Mouse (Mus musculus) heart, postnatal 0 days (tissue): ENCODE measurements around the gene Helt.

ENCODE experiments used
- CTCF ChIP-seq: IDR thresholded peaks from 2 replicates; pipeline ENCODE4 v1.5.1; 2016; ENCODE audit warnings: antibody characterized with exemption, control low read depth, low read depth
- EP300 ChIP-seq: IDR thresholded peaks from 2 replicates; pipeline ENCODE4 v1.6.1; 2016; ENCODE audit warnings: antibody characterized with exemption, low read depth

DNA sequence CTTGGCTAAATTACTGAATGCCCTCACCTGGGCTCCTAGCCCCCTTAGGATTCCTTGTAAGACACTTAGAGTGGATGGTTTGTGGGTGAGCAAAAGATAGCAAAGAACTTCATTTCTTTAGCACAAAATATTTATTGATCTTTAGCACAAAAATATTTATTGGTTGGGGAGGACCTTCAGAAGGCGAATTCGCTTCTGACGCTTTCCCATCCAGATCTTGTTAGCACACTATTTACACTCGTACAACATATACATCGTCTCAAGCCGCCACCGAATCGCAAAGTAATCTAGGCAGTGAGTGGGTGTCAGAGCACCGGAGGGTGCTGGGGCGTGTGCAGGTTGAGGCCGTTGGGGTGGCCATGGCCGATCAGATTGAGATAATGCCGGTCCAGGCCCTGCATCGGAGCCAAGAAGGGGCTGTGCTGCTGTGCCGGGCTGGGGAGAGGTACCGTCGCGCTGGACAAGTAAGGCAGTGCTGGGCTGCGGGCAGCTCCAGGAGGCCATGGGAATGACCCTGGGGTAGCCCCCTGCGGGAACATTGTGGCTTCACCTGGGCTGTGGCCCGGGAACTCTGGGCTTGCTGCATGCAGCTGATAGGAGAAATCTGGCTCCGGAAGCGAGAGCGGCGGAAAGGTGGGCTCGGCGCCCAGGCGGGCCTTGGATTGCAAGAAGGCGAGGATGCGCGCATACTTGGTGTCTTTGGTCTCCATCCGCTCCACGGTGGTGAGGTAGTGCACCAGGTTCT, 2.4 kb downstream of the Helt start:
- TF ChIP-seq EP300 (no peak), CTCF (no peak)
